Mouse (Mus musculus): ENCODE data around the gene Wwc1.
A peak's percentile ranks its signal among the peaks of the same experiment; 100 is the strongest.

Wwc1 gene

GRCm38 (mm10) chr11:35980411-35980917 lies at the start of gene Wwc1:
Gene Wwc1, minus strand, starts transcription at chr11:35980527.
- peak; percentile 87 for DNase-seq

- no peak for DNase-seq
Observed at GRCm38 (mm10) chr11:36020009-36020408, 39.7 kb upstream of the Wwc1 start.

GRCm38 (mm10) chr11:36013179-36013578 lies 32.9 kb upstream of the Wwc1 start:
- DNase-seq, result no peak

- peak; percentile 58 for DNase-seq
Observed at GRCm38 (mm10) chr11:36009281-36010208, 29.2 kb upstream of the Wwc1 start.

- DNase-seq, result no peak
Observed at GRCm38 (mm10) chr11:36002900-36003299, 22.6 kb upstream of the Wwc1 start.

- DNase-seq, result peak; percentile 91
Observed at GRCm38 (mm10) chr11:36001282-36001970, 21.1 kb upstream of the Wwc1 start.

GRCm38 (mm10) chr11:36000585-36001281 lies 20.4 kb upstream of the Wwc1 start:
- no peak for DNase-seq

GRCm38 (mm10) chr11:36000038-36000437 lies 19.7 kb upstream of the Wwc1 start:
- DNase-seq, result no peak

- no peak for DNase-seq
Observed at GRCm38 (mm10) chr11:35998048-35998447, 17.7 kb upstream of the Wwc1 start.

- no peak for DNase-seq
Observed at GRCm38 (mm10) chr11:35995310-35995709, 15.0 kb upstream of the Wwc1 start.

GRCm38 (mm10) chr11:35991846-35992245 lies 11.5 kb upstream of the Wwc1 start:
- no peak for DNase-seq

GRCm38 (mm10) chr11:35989967-35990366 lies 9.6 kb upstream of the Wwc1 start:
- no peak for DNase-seq

GRCm38 (mm10) chr11:35985841-35986393 lies 5.6 kb upstream of the Wwc1 start:
- DNase-seq, result peak; percentile 58

GRCm38 (mm10) chr11:35982734-35983133 lies 2.4 kb upstream of the Wwc1 start:
- peak; percentile 47 for DNase-seq

- peak; percentile 44 for DNase-seq
Observed at GRCm38 (mm10) chr11:35979733-35980410, 455 bp downstream of the Wwc1 start.

- DNase-seq, result peak; percentile 54
Observed at GRCm38 (mm10) chr11:35979266-35979732, 1.0 kb downstream of the Wwc1 start.

- peak; percentile 9 for DNase-seq
Observed at GRCm38 (mm10) chr11:35977796-35978195, 2.5 kb downstream of the Wwc1 start.

GRCm38 (mm10) chr11:35977096-35977495 lies 3.2 kb downstream of the Wwc1 start:
- DNase-seq, result no peak

GRCm38 (mm10) chr11:35976482-35976881 lies 3.8 kb downstream of the Wwc1 start:
- DNase-seq, result peak; percentile 66

GRCm38 (mm10) chr11:35974632-35975450 lies 5.5 kb downstream of the Wwc1 start:
- peak; percentile 74 for DNase-seq

- DNase-seq, result no peak
Observed at GRCm38 (mm10) chr11:35973135-35973534, 7.2 kb downstream of the Wwc1 start.
